Mouse (Mus musculus): Measurements from ENCODE around the gene Dus3l. TPM values are rescaled to one million over a fixed set of nuclear protein-coding genes. Genes with fewer than 3 reads are reported as not detected.

The Dus3l gene
- total RNA-seq, 2 experiments from 2014 or later: 17.9 to 28.6 TPM

- ATAC-seq (replicated peaks; ENCODE audit: low FRiP score, low TSS enrichment, poor library complexity, severe bottlenecking): no peak
Observed at GRCm38 (mm10) chr17:56751404-56752072, 13.0 kb upstream of the Dus3l start.

GRCm38 (mm10) chr17:56753452-56753851 lies 11.1 kb upstream of the Dus3l start:
- ATAC-seq (replicated peaks; ENCODE audit: low FRiP score, low TSS enrichment, poor library complexity, severe bottlenecking): no peak

- no peak for ATAC-seq (replicated peaks; ENCODE audit: low FRiP score, low TSS enrichment, poor library complexity, severe bottlenecking)
Observed at GRCm38 (mm10) chr17:56754271-56755185, 10.0 kb upstream of the Dus3l start.

GRCm38 (mm10) chr17:56756703-56757399 lies 7.7 kb upstream of the Dus3l start:
- ATAC-seq (replicated peaks; ENCODE audit: low FRiP score, low TSS enrichment, poor library complexity, severe bottlenecking): no peak

- ATAC-seq (replicated peaks; ENCODE audit: low FRiP score, low TSS enrichment, poor library complexity, severe bottlenecking): peak; percentile 41
Observed at GRCm38 (mm10) chr17:56757416-56758123, 7.0 kb upstream of the Dus3l start, which contains the start of gene Nrtn. Gene Nrtn (minus strand): TSS chr17:56757530.

GRCm38 (mm10) chr17:56758132-56758531 lies 6.4 kb upstream of the Dus3l start:
- ATAC-seq (replicated peaks; ENCODE audit: low FRiP score, low TSS enrichment, poor library complexity, severe bottlenecking): peak; percentile 5; the same call in 1 of the 2 replicates

GRCm38 (mm10) chr17:56759261-56759660 lies 5.3 kb upstream of the Dus3l start:
- ATAC-seq (replicated peaks; ENCODE audit: low FRiP score, low TSS enrichment, poor library complexity, severe bottlenecking): no peak

GRCm38 (mm10) chr17:56761077-56761476 lies 3.5 kb upstream of the Dus3l start:
- ATAC-seq (replicated peaks; ENCODE audit: low FRiP score, low TSS enrichment, poor library complexity, severe bottlenecking): no peak

GRCm38 (mm10) chr17:56761991-56762410 lies 2.6 kb upstream of the Dus3l start:
- ATAC-seq (replicated peaks; ENCODE audit: low FRiP score, low TSS enrichment, poor library complexity, severe bottlenecking): peak; percentile 53

- peak; percentile 28 for ATAC-seq (replicated peaks; ENCODE audit: low FRiP score, low TSS enrichment, poor library complexity, severe bottlenecking)
Observed at GRCm38 (mm10) chr17:56762769-56763731, 1.5 kb upstream of the Dus3l start.

GRCm38 (mm10) chr17:56763741-56764250 lies 761 bp upstream of the Dus3l start:
- ATAC-seq (replicated peaks; ENCODE audit: low FRiP score, low TSS enrichment, poor library complexity, severe bottlenecking): no peak

- no peak for ATAC-seq (replicated peaks; ENCODE audit: low FRiP score, low TSS enrichment, poor library complexity, severe bottlenecking)
Observed at GRCm38 (mm10) chr17:56765431-56765830, 874 bp downstream of the Dus3l start.

- ATAC-seq (replicated peaks; ENCODE audit: low FRiP score, low TSS enrichment, poor library complexity, severe bottlenecking): no peak
Observed at GRCm38 (mm10) chr17:56766631-56767405, 2.3 kb downstream of the Dus3l start.

- ATAC-seq (replicated peaks; ENCODE audit: low FRiP score, low TSS enrichment, poor library complexity, severe bottlenecking): no peak
Observed at GRCm38 (mm10) chr17:56767531-56768135, 3.1 kb downstream of the Dus3l start.

- no peak for ATAC-seq (replicated peaks; ENCODE audit: low FRiP score, low TSS enrichment, poor library complexity, severe bottlenecking)
Observed at GRCm38 (mm10) chr17:56768941-56769340, 4.4 kb downstream of the Dus3l start.

- no peak for ATAC-seq (replicated peaks; ENCODE audit: low FRiP score, low TSS enrichment, poor library complexity, severe bottlenecking)
Observed at GRCm38 (mm10) chr17:56769950-56770349, 5.4 kb downstream of the Dus3l start, which contains the start of gene Prr22. Gene Prr22 (plus strand): TSS chr17:56770250.

GRCm38 (mm10) chr17:56777568-56777967 lies 13.0 kb downstream of the Dus3l start:
- ATAC-seq (replicated peaks; ENCODE audit: low FRiP score, low TSS enrichment, poor library complexity, severe bottlenecking): no peak

Measured in megakaryocyte-erythroid progenitor cell, adult 5-6 weeks (primary cell).